Mouse (Mus musculus): ENCODE measurements around the gene Rnase4. TPM values are rescaled to one million over a fixed set of nuclear protein-coding genes. Genes with fewer than 3 reads are reported as not detected.

Rnase4 gene
- total RNA-seq, 2 experiments from 2014 or later, result 1.7 to 2.9 TPM

Other genes with a start within 250 kb of the Rnase4 start
- gene Tep1, start 220.5 kb upstream of the Rnase4 start, total RNA-seq (2014; fragmentation: Nextera tagmentation), result 41.8 and 54.2 TPM in 2 replicates
- 17.4 and 21.1 TPM in 2 replicates for gene Tep1, start 220.5 kb upstream of the Rnase4 start, total RNA-seq (2017)
- gene Klhl33, start 193.6 kb upstream of the Rnase4 start, total RNA-seq (2014; fragmentation: Nextera tagmentation), result 0.17 TPM in 1 of 2 replicates, not detected in the other
- gene Klhl33, start 193.6 kb upstream of the Rnase4 start, total RNA-seq (2017), result 0.10 and 0.73 TPM in 2 replicates
- gene Osgep, start 166.2 kb upstream of the Rnase4 start, total RNA-seq (2014; fragmentation: Nextera tagmentation), result 77.5 and 111 TPM in 2 replicates
- gene Osgep, start 166.2 kb upstream of the Rnase4 start, total RNA-seq (2017), result 110 and 118 TPM in 2 replicates
- 214 and 260 TPM in 2 replicates for gene Apex1, start 166.1 kb upstream of the Rnase4 start, total RNA-seq (2014; fragmentation: Nextera tagmentation)
- gene Apex1, start 166.1 kb upstream of the Rnase4 start, total RNA-seq (2017), result 202 and 229 TPM in 2 replicates
- gene Pip4p1, start 160.2 kb upstream of the Rnase4 start, total RNA-seq (2014; fragmentation: Nextera tagmentation), result 48.4 and 72.7 TPM in 2 replicates
- gene Pip4p1, start 160.2 kb upstream of the Rnase4 start, total RNA-seq (2017), result 20.9 and 25.0 TPM in 2 replicates
- 179 and 257 TPM in 2 replicates for gene Pnp, start 160.0 kb upstream of the Rnase4 start, total RNA-seq (2014; fragmentation: Nextera tagmentation)
- 252 and 259 TPM in 2 replicates for gene Pnp, start 160.0 kb upstream of the Rnase4 start, total RNA-seq (2017)
- not detected in 2 replicates for gene Gm49342, start 146.6 kb upstream of the Rnase4 start, total RNA-seq (2014; fragmentation: Nextera tagmentation)
- gene Gm49342, start 146.6 kb upstream of the Rnase4 start, total RNA-seq (2017), result 68.4 TPM in 1 of 2 replicates, not detected in the other
- gene Pnp2, start 135.1 kb upstream of the Rnase4 start, total RNA-seq (2014; fragmentation: Nextera tagmentation), result 5.4 and 16.2 TPM in 2 replicates
- 4.3 and 5.3 TPM in 2 replicates for gene Pnp2, start 135.1 kb upstream of the Rnase4 start, total RNA-seq (2017)
- not detected in 2 replicates for gene Rnase10, start 83.3 kb upstream of the Rnase4 start, total RNA-seq (2014; fragmentation: Nextera tagmentation)
- 2.5 and 3.2 TPM in 2 replicates for gene Rnase10, start 83.3 kb upstream of the Rnase4 start, total RNA-seq (2017)
- gene Rnase9, start 49.2 kb upstream of the Rnase4 start, total RNA-seq (2014; fragmentation: Nextera tagmentation), result not detected in 2 replicates
- gene Rnase9, start 49.2 kb upstream of the Rnase4 start, total RNA-seq (2017), result not detected in 2 replicates
- not detected in 2 replicates for gene Rnase11, start 40.9 kb upstream of the Rnase4 start, total RNA-seq (2014; fragmentation: Nextera tagmentation)
- gene Rnase11, start 40.9 kb upstream of the Rnase4 start, total RNA-seq (2017), result not detected in 2 replicates
- 6.2 and 27.0 TPM in 2 replicates for gene Rnase12, start 33.4 kb upstream of the Rnase4 start, total RNA-seq (2014; fragmentation: Nextera tagmentation)
- gene Rnase12, start 33.4 kb upstream of the Rnase4 start, total RNA-seq (2017), result 11.0 and 12.6 TPM in 2 replicates
- not detected in 2 replicates for gene Olfr750, start 16.6 kb upstream of the Rnase4 start, total RNA-seq (2014; fragmentation: Nextera tagmentation)
- gene Olfr750, start 16.6 kb upstream of the Rnase4 start, total RNA-seq (2017), result not detected in 2 replicates
- 0.45 TPM in 1 of 2 replicates, not detected in the other for gene Ang, start 73 bp downstream of the Rnase4 start, total RNA-seq (2014; fragmentation: Nextera tagmentation)
- 1.4 and 1.8 TPM in 2 replicates for gene Ang, start 73 bp downstream of the Rnase4 start, total RNA-seq (2017)
- not detected in 2 replicates for gene Eddm3b, start 23.3 kb downstream of the Rnase4 start, total RNA-seq (2014; fragmentation: Nextera tagmentation)
- gene Eddm3b, start 23.3 kb downstream of the Rnase4 start, total RNA-seq (2017), result not detected in 2 replicates
- gene Rnase6, start 32.8 kb downstream of the Rnase4 start, total RNA-seq (2014; fragmentation: Nextera tagmentation), result 1.2 and 6.1 TPM in 2 replicates
- 8.2 and 10.0 TPM in 2 replicates for gene Rnase6, start 32.8 kb downstream of the Rnase4 start, total RNA-seq (2017)
- gene Rnase1, start 55.7 kb downstream of the Rnase4 start, total RNA-seq (2014; fragmentation: Nextera tagmentation), result not detected in 2 replicates
- gene Rnase1, start 55.7 kb downstream of the Rnase4 start, total RNA-seq (2017), result not detected in 2 replicates
- not detected in 2 replicates for gene Rnase2b, start 71.2 kb downstream of the Rnase4 start, total RNA-seq (2014; fragmentation: Nextera tagmentation)
- gene Rnase2b, start 71.2 kb downstream of the Rnase4 start, total RNA-seq (2017), result not detected in 2 replicates
- not detected in 2 replicates for gene Ang2, start 108.1 kb downstream of the Rnase4 start, total RNA-seq (2014; fragmentation: Nextera tagmentation)
- gene Ang2, start 108.1 kb downstream of the Rnase4 start, total RNA-seq (2017), result not detected in 2 replicates
- not detected in 2 replicates for gene Ear14, start 112.3 kb downstream of the Rnase4 start, total RNA-seq (2014; fragmentation: Nextera tagmentation)
- gene Ear14, start 112.3 kb downstream of the Rnase4 start, total RNA-seq (2017), result not detected in 2 replicates
- not detected in 2 replicates for gene Rnase2a, start 165.0 kb downstream of the Rnase4 start, total RNA-seq (2014; fragmentation: Nextera tagmentation)
- gene Rnase2a, start 165.0 kb downstream of the Rnase4 start, total RNA-seq (2017), result not detected in 2 replicates